Mouse (Mus musculus) limb, embryonic 11.5 days (tissue): ENCODE measurements around the gene Smoc2. TPM values are rescaled to one million over a fixed set of nuclear protein-coding genes. Genes with fewer than 3 reads are reported as not detected.

Experiments used
- ATAC-seq: fragments of 200-750 bp; cut with Nextera tagmentation; 2 replicates; pipeline ENCODE4 v1.8.0; 2017; ENCODE audit warnings: low read depth; ENCODE audit not compliant: insufficient number of reproducible peaks, low FRiP score, low TSS enrichment
- DNase-seq: peaks from one replicate; pipeline ENCODE4 v3.0.0-alpha.2; 2015; ENCODE audit warnings: low spot score
- H3K27ac ChIP-seq: fragments of 300-500 bp; sonication (generic); replicated peaks from 2 replicates; pipeline ENCODE4 v1.5.1; 2014; ENCODE audit warnings: low read depth, mild to moderate bottlenecking, low read length
- H3K27me3 ChIP-seq: fragments of 300-500 bp; sonication (generic); 2 replicates; pipeline ENCODE4 v1.6.1; 2014; ENCODE audit warnings: mild to moderate bottlenecking, low read length, mixed read lengths; ENCODE audit not compliant: control insufficient read depth, insufficient read depth
- H3K36me3 ChIP-seq: fragments of 300-500 bp; sonication (generic); 2 replicates; pipeline ENCODE4 v1.6.1; 2014; ENCODE audit warnings: mild to moderate bottlenecking, low read length, moderate library complexity, mixed read lengths; ENCODE audit not compliant: control insufficient read depth, insufficient read depth
- H3K4me1 ChIP-seq: fragments of 300-500 bp; sonication (generic); 2 replicates; pipeline ENCODE4 v1.6.1; 2014; ENCODE audit warnings: low read length, mixed read lengths; ENCODE audit not compliant: control insufficient read depth, insufficient read depth
- H3K4me2 ChIP-seq: fragments of 300-500 bp; sonication (generic); 2 replicates; pipeline ENCODE4 v1.6.1; 2014; ENCODE audit warnings: low read depth, mild to moderate bottlenecking, moderate library complexity; ENCODE audit not compliant: severe bottlenecking
- H3K4me3 ChIP-seq: fragments of 300-500 bp; sonication (generic); 2 replicates; pipeline ENCODE4 v1.5.1; 2014; ENCODE audit warnings: low read depth, low read length
- H3K9ac ChIP-seq: fragments of 300-500 bp; sonication (generic); 2 replicates; pipeline ENCODE4 v1.6.1; 2014; ENCODE audit warnings: mild to moderate bottlenecking, low read length
- H3K9me3 ChIP-seq: fragments of 300-500 bp; sonication (generic); 2 replicates; pipeline ENCODE4 v1.6.1; 2016; ENCODE audit warnings: low read length; ENCODE audit not compliant: control insufficient read depth
- WGBS: fragments of 180-500 bp; shearing (Covaris S2); extraction: QIAGEN DNeasy Blood & Tissue Kit; methylation state at CpG from one replicate; pipeline ENCODE4 v1.1.7; 2014; 5-methylcytosine and 5-hydroxymethylcytosine counted together
- polyA plus RNA-seq: library from polyadenylated mRNA; unstranded; fragments of >200 nt; fragmentation: Nextera tagmentation; extraction: Ambion mirVana; gene quantifications from 2 replicates; pipeline ENCODE4 v1.2.1, GENCODE M21; 2014

Gene Smoc2
- polyA plus RNA-seq, 1 experiment from 2014 or later = 37.0 TPM

GRCm38 (mm10) chr17:14258906-14259305 lies 20.4 kb upstream of the Smoc2 start:
- H3K4me1 ChIP-seq = no peaks in the 10 kb centered on the region
- no peak overlapping the region for H3K9ac ChIP-seq
- no peak overlapping the region for H3K27ac ChIP-seq
- no peaks in the 10 kb centered on the region for H3K9me3 ChIP-seq
- 30% methylated on average over 6 of the region's 6 CpGs for WGBS
- no peak overlapping the region for H3K4me2 ChIP-seq
- ATAC-seq (no peak), DNase-seq (no peak)
- no peak overlapping the region for H3K4me3 ChIP-seq
- no peaks in the 10 kb centered on the region for H3K36me3 ChIP-seq
- H3K27me3 ChIP-seq = no peaks in the 10 kb centered on the region

DNA sequence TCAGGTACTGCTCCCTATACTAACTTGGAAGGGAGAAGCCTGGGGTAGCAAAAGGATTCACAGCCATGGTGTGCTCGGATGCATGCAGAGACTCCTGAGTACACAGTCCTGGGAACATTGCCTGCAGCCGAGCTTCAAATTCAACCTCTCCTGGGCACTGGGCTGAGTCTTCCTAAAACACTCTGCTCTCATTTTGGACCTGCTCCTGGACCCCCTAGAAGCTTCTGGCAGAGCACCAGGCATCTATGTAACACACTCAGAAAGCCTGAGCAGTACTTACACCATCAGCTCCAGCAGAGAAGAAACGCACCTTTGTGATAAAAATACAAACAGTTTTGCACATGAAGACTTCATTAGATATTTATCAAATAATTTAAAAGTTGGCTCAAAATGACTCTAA lies 18.3 kb upstream of the Smoc2 start:
- no peaks in the 10 kb centered on the region for H3K9me3 ChIP-seq
- no peaks in the 10 kb centered on the region for H3K4me1 ChIP-seq
- ATAC-seq = no peak
- no peak overlapping the region for H3K27ac ChIP-seq
- no peak overlapping the region for H3K4me3 ChIP-seq
- no peak for DNase-seq
- H3K36me3 ChIP-seq = no peaks in the 10 kb centered on the region
- H3K27me3 ChIP-seq = no peaks in the 10 kb centered on the region
- 86% methylated on average over 3 of the region's 3 CpGs for WGBS
- H3K9ac ChIP-seq = no peak overlapping the region
- H3K4me2 ChIP-seq = no peak overlapping the region

- Histone ChIP-seq H3K9me3 (no peaks in the 10 kb centered on the region), H3K4me3 (no peak overlapping the region), H3K36me3 (no peaks in the 10 kb centered on the region), H3K9ac (no peak overlapping the region; the same call in 1 of the 2 replicates), H3K4me1 (no peaks in the 10 kb centered on the region), H3K4me2 (no peak overlapping the region), H3K27ac (no peak overlapping the region), H3K27me3 (no peaks in the 10 kb centered on the region)
- DNase-seq (no peak), ATAC-seq (no peak)
- 83% methylated on average over 10 of the region's 10 CpGs for WGBS
Measured at GRCm38 (mm10) chr17:14262217-14262616, 17.1 kb upstream of the Smoc2 start.

- H3K4me2 ChIP-seq = no peak overlapping the region
- no peaks in the 10 kb centered on the region for H3K9me3 ChIP-seq
- H3K27ac ChIP-seq = no peak overlapping the region
- WGBS = 83% methylated on average over 4 of the region's 4 CpGs
- H3K36me3 ChIP-seq = no peaks in the 10 kb centered on the region
- no peak overlapping the region for H3K4me3 ChIP-seq
- no peaks in the 10 kb centered on the region for H3K27me3 ChIP-seq
- ATAC-seq (no peak), DNase-seq (no peak)
- no peak overlapping the region for H3K9ac ChIP-seq
- no peaks in the 10 kb centered on the region for H3K4me1 ChIP-seq
Measured at GRCm38 (mm10) chr17:14268001-14268400, 11.3 kb upstream of the Smoc2 start.

- no peak overlapping the region for H3K4me2 ChIP-seq
- H3K4me3 ChIP-seq = no peak overlapping the region
- WGBS = 84% methylated on average over 6 of the region's 6 CpGs
- ATAC-seq (no peak), DNase-seq (no peak)
- no peaks in the 10 kb centered on the region for H3K36me3 ChIP-seq
- peaks cover 7% of the 10 kb centered on the region for H3K27me3 ChIP-seq
- no peak overlapping the region for H3K9ac ChIP-seq
- no peaks in the 10 kb centered on the region for H3K9me3 ChIP-seq
- no peaks in the 10 kb centered on the region for H3K4me1 ChIP-seq
- H3K27ac ChIP-seq = no peak overlapping the region
Measured at GRCm38 (mm10) chr17:14273386-14273785, 5.9 kb upstream of the Smoc2 start.

DNA sequence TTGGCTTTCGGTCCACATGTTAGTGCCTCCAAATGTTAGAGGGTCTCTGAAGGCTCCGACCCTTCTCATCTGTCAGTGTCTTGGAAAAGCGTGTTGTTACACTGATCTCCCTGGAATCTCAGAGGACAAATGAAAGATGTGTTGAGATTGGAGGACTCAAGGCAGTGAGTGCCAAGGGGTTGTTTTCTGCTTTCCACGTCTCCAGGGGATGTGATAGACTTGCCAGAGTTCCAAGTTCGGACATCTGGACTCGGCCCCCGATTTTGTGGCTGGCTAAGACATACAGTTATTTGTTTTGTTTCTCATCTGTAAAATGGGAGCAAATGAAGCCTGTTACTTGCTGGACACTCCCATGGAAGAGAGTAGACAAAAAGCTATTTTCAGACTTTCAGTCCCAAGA lies 2.0 kb upstream of the Smoc2 start:
- Histone ChIP-seq H3K27me3 (peaks cover 33% of the 10 kb centered on the region), H3K9me3 (no peaks in the 10 kb centered on the region), H3K9ac (no peak overlapping the region), H3K4me3 (no peak overlapping the region), H3K4me1 (peaks cover 12% of the 10 kb centered on the region), H3K4me2 (no peak overlapping the region), H3K36me3 (no peaks in the 10 kb centered on the region), H3K27ac (no peak overlapping the region)
- ATAC-seq (no peak), DNase-seq (no peak)
- WGBS = 86% methylated on average over 7 of the region's 7 CpGs

GRCm38 (mm10) chr17:14279966-14280300 lies 627 bp downstream of the Smoc2 start:
- H3K27ac ChIP-seq = no peak overlapping the region
- 1% methylated on average over 10 of the region's 10 CpGs for WGBS
- ATAC-seq = peak; percentile 11; the same call in 1 of the 2 replicates

GRCm38 (mm10) chr17:14280425-14280833 lies 1.1 kb downstream of the Smoc2 start:
- Histone ChIP-seq H3K27ac (no peak overlapping the region), H3K9me3 (no peaks in the 10 kb centered on the region), H3K9ac (peak overlapping the region; percentile 36), H3K4me1 (peaks cover 12% of the 10 kb centered on the region), H3K36me3 (no peaks in the 10 kb centered on the region), H3K27me3 (peaks cover 35% of the 10 kb centered on the region), H3K4me3 (peak overlapping the region; percentile 48), H3K4me2 (peak overlapping the region; percentile 93)
- WGBS = under 1% methylated on average over 31 of the region's 31 CpGs
- DNase-seq (peak; percentile 59), ATAC-seq (no peak)

More at GRCm38 (mm10) chr17:14279966-14280300, 627 bp downstream of the Smoc2 start:
- Histone ChIP-seq H3K36me3 (no peaks in the 10 kb centered on the region), H3K4me1 (peaks cover 12% of the 10 kb centered on the region), H3K4me3 (peak overlapping the region; percentile 48), H3K9ac (0 out of 2 replicates have a peak overlapping the region, but pooled peaks have one; percentile 3), H3K27me3 (peaks cover 35% of the 10 kb centered on the region), H3K9me3 (no peaks in the 10 kb centered on the region), H3K4me2 (peak overlapping the region; percentile 93)
- DNase-seq = no peak

GRCm38 (mm10) chr17:14288015-14288616 lies 8.8 kb downstream of the Smoc2 start:
- ATAC-seq (0 out of 2 replicates have a peak, but pooled peaks have one; percentile 39), DNase-seq (peak; percentile 90)
- Histone ChIP-seq H3K4me1 (no peaks in the 10 kb centered on the region), H3K4me2 (no peak overlapping the region), H3K4me3 (no peak overlapping the region), H3K36me3 (no peaks in the 10 kb centered on the region), H3K9ac (no peak overlapping the region), H3K27ac (no peak overlapping the region), H3K27me3 (no peaks in the 10 kb centered on the region), H3K9me3 (no peaks in the 10 kb centered on the region)
- WGBS = 43% methylated on average over 7 of the region's 7 CpGs
